Comparison of ENCODE assay signal across 14 mouse cellular contexts in the genomic region with DNA sequence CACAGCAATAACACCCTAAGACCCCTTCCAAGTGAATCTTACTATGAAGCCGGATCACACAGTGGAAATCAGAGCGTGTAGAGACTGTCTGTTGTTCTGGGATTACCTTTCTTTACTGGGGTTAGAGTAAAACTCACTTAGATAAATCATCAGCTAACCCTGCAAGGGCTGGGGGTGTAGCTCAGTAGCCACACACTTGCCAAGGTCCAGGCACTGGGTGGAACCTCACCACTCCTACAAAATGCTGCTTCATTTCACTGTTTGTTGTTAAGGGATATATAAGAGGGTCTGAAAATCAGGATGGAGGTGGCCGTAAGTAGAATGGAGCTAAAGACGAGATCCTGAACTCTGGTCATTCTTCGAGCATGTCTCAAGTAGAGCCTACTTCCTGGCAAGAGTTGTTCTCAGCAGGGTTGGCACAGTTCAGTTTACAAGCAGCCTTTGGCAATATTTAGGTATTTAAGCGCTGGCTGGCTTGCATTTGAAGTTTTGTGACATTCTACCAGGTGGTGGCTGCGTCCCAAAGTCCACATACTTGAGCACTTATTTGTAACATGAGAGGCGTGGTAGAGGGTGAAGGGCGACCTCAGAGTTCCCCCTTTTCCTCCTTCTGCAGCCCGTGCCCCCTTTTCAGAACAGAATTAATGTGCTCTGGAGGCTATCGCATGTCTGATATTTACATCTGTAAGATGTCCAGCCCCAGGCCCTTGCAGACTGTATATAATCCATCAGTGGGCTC.
A peak's percentile ranks its signal among the peaks of the same experiment; 100 is the strongest.
DNase-seq lines count a peak whose midpoint lies in the region; ATAC-seq lines count a peak whose summit lies in the region.
"Had no signal": no experiment of that assay in that cellular context is flagged by ENCODE, and none has a peak within 500 bp of the region (broad histone marks: within the 10 kb centered on the region; RNA-seq: fewer than 3 reads in every experiment).

No protein-coding gene starts in this region.

- peak; percentile 55 for ATAC-seq in limb, embryonic 13.5 days (ENCODE audit: low FRiP score, low read depth)
- no peak for ATAC-seq in stomach, embryonic 14.5 days (ENCODE audit: insufficient number of reproducible peaks, insufficient read depth, low FRiP score, low read depth)
- ATAC-seq in liver, embryonic 11.5 days (replicated peaks; ENCODE audit: low FRiP score) = no peak
- ATAC-seq: forebrain, embryonic 15.5 days; Patski had no signal

- no peak overlapping the region for H3K9ac ChIP-seq in limb, embryonic 13.5 days
- no peak overlapping the region for H3K9ac ChIP-seq in stomach, embryonic 14.5 days (replicated peaks; ENCODE audit: low read depth, low read length)
- no peak overlapping the region for H3K9ac ChIP-seq in liver, embryonic 11.5 days (ENCODE audit: low read depth, low read length)
- H3K9ac ChIP-seq: forebrain, embryonic 15.5 days; heart, embryonic 13.5 days had no signal

- no peaks in the 10 kb centered on the region for H3K4me1 ChIP-seq in heart, embryonic 10.5 days
- H3K4me1 ChIP-seq in limb, embryonic 13.5 days = peaks cover 69% of the 10 kb centered on the region
- H3K4me1 ChIP-seq in stomach, embryonic 14.5 days (ENCODE audit: control insufficient read depth, insufficient read depth, low read length) = peaks cover 19% of the 10 kb centered on the region
- H3K4me1 ChIP-seq in liver, embryonic 11.5 days (replicated peaks; ENCODE audit: control insufficient read depth, insufficient read depth, low read length) = no peaks in the 10 kb centered on the region

- no peak overlapping the region for H3K4me3 ChIP-seq in heart, embryonic 10.5 days
- H3K4me3 ChIP-seq in limb, embryonic 13.5 days = no peak overlapping the region
- no peak overlapping the region for H3K4me3 ChIP-seq in stomach, embryonic 14.5 days (ENCODE audit: low read depth, low read length)
- H3K4me3 ChIP-seq in liver, embryonic 11.5 days (ENCODE audit: low read depth, low read length) = no peak overlapping the region
- H3K4me3 ChIP-seq: forebrain, embryonic 15.5 days; heart, embryonic 13.5 days; midbrain, embryonic 10.5 days had no signal

- WGBS in heart, embryonic 10.5 days = 75% methylated on average over 11 of the region's 11 CpGs
- 24% methylated on average over 11 of the region's 11 CpGs for WGBS in limb, embryonic 13.5 days
- 41% methylated on average over 11 of the region's 11 CpGs for WGBS in stomach, embryonic 14.5 days
- WGBS in liver, embryonic 11.5 days = 74% methylated on average over 11 of the region's 11 CpGs

- H3K9me3 ChIP-seq in heart, embryonic 10.5 days = no peaks in the 10 kb centered on the region
- H3K9me3 ChIP-seq in limb, embryonic 13.5 days = no peaks in the 10 kb centered on the region
- no peaks in the 10 kb centered on the region for H3K9me3 ChIP-seq in stomach, embryonic 14.5 days (ENCODE audit: control insufficient read depth, low read depth, low read length)
- H3K9me3 ChIP-seq in liver, embryonic 11.5 days (ENCODE audit: control insufficient read depth, low read length) = no peaks in the 10 kb centered on the region
- H3K9me3 ChIP-seq: forebrain, embryonic 15.5 days; heart, embryonic 13.5 days; midbrain, embryonic 10.5 days had no signal

- 0 out of 2 replicates have a peak overlapping the region, but pooled peaks have one; percentile 19 for H3K4me2 ChIP-seq in limb, embryonic 13.5 days (replicated peaks)
- H3K4me2 ChIP-seq in stomach, embryonic 14.5 days (replicated peaks; ENCODE audit: low read depth, low read length) = no peak overlapping the region
- no peak overlapping the region for H3K4me2 ChIP-seq in liver, embryonic 11.5 days
- H3K4me2 ChIP-seq: forebrain, embryonic 15.5 days; heart, embryonic 13.5 days had no signal

- H3K36me3 ChIP-seq in heart, embryonic 10.5 days = peaks cover 22% of the 10 kb centered on the region
- H3K36me3 ChIP-seq in limb, embryonic 13.5 days = peaks cover 39% of the 10 kb centered on the region
- H3K36me3 ChIP-seq in stomach, embryonic 14.5 days (ENCODE audit: control insufficient read depth, insufficient read depth, low read length) = peaks cover 3% of the 10 kb centered on the region; the same call in 1 of the 2 replicates
- no peaks in the 10 kb centered on the region for H3K36me3 ChIP-seq in liver, embryonic 11.5 days (ENCODE audit: control insufficient read depth, insufficient read depth, low read length)
- H3K36me3 ChIP-seq: forebrain, embryonic 15.5 days had no signal

- peak; percentile 68 for DNase-seq in heart, adult 11 months
- no peak for DNase-seq in heart, embryonic 10.5 days (ENCODE audit: low spot score)
- DNase-seq in kidney, adult 8-10 months = peak; percentile 66 to 80
- no peak for DNase-seq in layer of hippocampus, postnatal 10 days (ENCODE audit: low spot score in 2 of 2)
- DNase-seq in spleen, postnatal 14 days (ENCODE audit: low spot score in 2 of 2) = no peak
- DNase-seq in liver, embryonic 11.5 days (ENCODE audit: low spot score) = no peak
- DNase-seq: cerebellum, postnatal 14 days; left cerebral cortex, postnatal 4 days had no signal

- no peaks in the 10 kb centered on the region for H3K27me3 ChIP-seq in heart, embryonic 10.5 days (ENCODE audit: insufficient read depth, poor library complexity, severe bottlenecking)
- no peaks in the 10 kb centered on the region for H3K27me3 ChIP-seq in limb, embryonic 13.5 days
- no peaks in the 10 kb centered on the region for H3K27me3 ChIP-seq in stomach, embryonic 14.5 days (ENCODE audit: control insufficient read depth, insufficient read depth, low read length)
- no peaks in the 10 kb centered on the region for H3K27me3 ChIP-seq in liver, embryonic 11.5 days (replicated peaks; ENCODE audit: control insufficient read depth, insufficient read depth, low read length)
- H3K27me3 ChIP-seq: forebrain, embryonic 15.5 days; heart, embryonic 13.5 days; Patski had no signal

- no peak overlapping the region for H3K27ac ChIP-seq in heart, embryonic 10.5 days
- peak overlapping the region; percentile 69 for H3K27ac ChIP-seq in limb, embryonic 13.5 days
- peak overlapping the region; percentile 33; the same call in 1 of the 2 replicates for H3K27ac ChIP-seq in stomach, embryonic 14.5 days (ENCODE audit: low read length)
- no peak overlapping the region for H3K27ac ChIP-seq in liver, embryonic 11.5 days (ENCODE audit: low read depth, low read length)
- H3K27ac ChIP-seq: forebrain, embryonic 15.5 days; heart, embryonic 13.5 days; midbrain, embryonic 10.5 days had no signal

Comparison
In these comparisons a context has a peak if more than half of its experiments do, and no peak if none do; other contexts are left out.
1. DNase-seq: peak in heart, adult 11 months (single experiment) and kidney, adult 8-10 months (2 of 2); none in heart, embryonic 10.5 days (single experiment), layer of hippocampus, postnatal 10 days (0 of 2), spleen, postnatal 14 days (0 of 2) and liver, embryonic 11.5 days (single experiment).
2. H3K27ac ChIP-seq: peak in limb, embryonic 13.5 days (single experiment) and stomach, embryonic 14.5 days (single experiment); none in heart, embryonic 10.5 days (single experiment) and liver, embryonic 11.5 days (single experiment).